Mouse (Mus musculus): ENCODE data around the gene Furin. TPM values are rescaled to one million over a fixed set of nuclear protein-coding genes. Genes with fewer than 3 reads are reported as not detected.

Gene Furin
- polyA plus RNA-seq, 1 experiment from 2014 or later, result 12.7 TPM

GRCm38 (mm10) chr7:80446221-80446878 is 41.1 kb upstream of the Furin start:
- Histone ChIP-seq H3K36me3 (ENCODE audit: control insufficient read depth, insufficient read depth, low read length) (no peaks in the 10 kb centered on the region), H3K9ac (ENCODE audit: low read length) (0 out of 2 replicates have a peak overlapping the region, but pooled peaks have one; percentile 1), H3K27me3 (ENCODE audit: control insufficient read depth, insufficient read depth, low read depth, low read length) (no peaks in the 10 kb centered on the region), H3K9me3 (ENCODE audit: control insufficient read depth, low read length) (no peaks in the 10 kb centered on the region), H3K27ac (ENCODE audit: low read length) (peak overlapping the region; percentile 60; the same call in 1 of the 2 replicates), H3K4me3 (ENCODE audit: low read length) (no peak overlapping the region), H3K4me2 (ENCODE audit: low read depth, low read length) (no peak overlapping the region), H3K4me1 (replicated peaks; ENCODE audit: control insufficient read depth, insufficient read depth, low read length) (peaks cover 34% of the 10 kb centered on the region)
- WGBS, result 52% methylated on average over 7 of the region's 7 CpGs
- ATAC-seq (ENCODE audit: low read depth), result no peak

GRCm38 (mm10) chr7:80445492-80445891 is 40.3 kb upstream of the Furin start:
- WGBS, result 7% methylated on average over 6 of the region's 6 CpGs
- H3K27ac ChIP-seq (ENCODE audit: low read length), result peak overlapping the region; percentile 60
- no peaks in the 10 kb centered on the region for H3K9me3 ChIP-seq (ENCODE audit: control insufficient read depth, low read length)
- H3K4me3 ChIP-seq (ENCODE audit: low read length), result no peak overlapping the region
- peaks cover 37% of the 10 kb centered on the region for H3K4me1 ChIP-seq (replicated peaks; ENCODE audit: control insufficient read depth, insufficient read depth, low read length)
- H3K9ac ChIP-seq (ENCODE audit: low read length), result no peak overlapping the region; the same call in 1 of the 2 replicates
- H3K36me3 ChIP-seq (ENCODE audit: control insufficient read depth, insufficient read depth, low read length), result no peaks in the 10 kb centered on the region
- no peak overlapping the region for H3K4me2 ChIP-seq (ENCODE audit: low read depth, low read length)
- no peaks in the 10 kb centered on the region for H3K27me3 ChIP-seq (ENCODE audit: control insufficient read depth, insufficient read depth, low read depth, low read length)
- peak; percentile 70 for ATAC-seq (ENCODE audit: low read depth)

GRCm38 (mm10) chr7:80444401-80445249 is 39.4 kb upstream of the Furin start:
- Histone ChIP-seq H3K9ac (ENCODE audit: low read length) (peak overlapping the region; percentile 34), H3K9me3 (ENCODE audit: control insufficient read depth, low read length) (no peaks in the 10 kb centered on the region), H3K36me3 (ENCODE audit: control insufficient read depth, insufficient read depth, low read length) (no peaks in the 10 kb centered on the region), H3K27me3 (ENCODE audit: control insufficient read depth, insufficient read depth, low read depth, low read length) (no peaks in the 10 kb centered on the region), H3K27ac (ENCODE audit: low read length) (peak overlapping the region; percentile 60), H3K4me3 (ENCODE audit: low read length) (no peak overlapping the region), H3K4me2 (ENCODE audit: low read depth, low read length) (no peak overlapping the region), H3K4me1 (replicated peaks; ENCODE audit: control insufficient read depth, insufficient read depth, low read length) (peaks cover 39% of the 10 kb centered on the region)
- peak; percentile 57 for ATAC-seq (ENCODE audit: low read depth)
- WGBS, result 29% methylated on average over 17 of the region's 17 CpGs

- Histone ChIP-seq H3K27me3 (ENCODE audit: control insufficient read depth, insufficient read depth, low read depth, low read length) (no peaks in the 10 kb centered on the region), H3K9me3 (ENCODE audit: control insufficient read depth, low read length) (no peaks in the 10 kb centered on the region), H3K27ac (ENCODE audit: low read length) (no peak overlapping the region), H3K4me3 (ENCODE audit: low read length) (no peak overlapping the region), H3K36me3 (ENCODE audit: control insufficient read depth, insufficient read depth, low read length) (no peaks in the 10 kb centered on the region), H3K4me1 (replicated peaks; ENCODE audit: control insufficient read depth, insufficient read depth, low read length) (peaks cover 49% of the 10 kb centered on the region), H3K4me2 (ENCODE audit: low read depth, low read length) (no peak overlapping the region), H3K9ac (ENCODE audit: low read length) (no peak overlapping the region)
- no peak for ATAC-seq (ENCODE audit: low read depth)
- 83% methylated on average over 3 of the region's 3 CpGs for WGBS
Observed at GRCm38 (mm10) chr7:80443124-80443523, 37.9 kb upstream of the Furin start.

- Histone ChIP-seq H3K4me1 (replicated peaks; ENCODE audit: control insufficient read depth, insufficient read depth, low read length) (peaks cover 49% of the 10 kb centered on the region), H3K27ac (ENCODE audit: low read length) (no peak overlapping the region), H3K9ac (ENCODE audit: low read length) (no peak overlapping the region), H3K27me3 (ENCODE audit: control insufficient read depth, insufficient read depth, low read depth, low read length) (no peaks in the 10 kb centered on the region), H3K36me3 (ENCODE audit: control insufficient read depth, insufficient read depth, low read length) (no peaks in the 10 kb centered on the region), H3K4me2 (ENCODE audit: low read depth, low read length) (no peak overlapping the region), H3K4me3 (ENCODE audit: low read length) (no peak overlapping the region), H3K9me3 (ENCODE audit: control insufficient read depth, low read length) (no peaks in the 10 kb centered on the region)
- 62% methylated on average over 11 of the region's 11 CpGs for WGBS
- ATAC-seq (ENCODE audit: low read depth), result no peak
Observed at GRCm38 (mm10) chr7:80441986-80442904, 37.0 kb upstream of the Furin start.

GRCm38 (mm10) chr7:80440685-80441084 is 35.4 kb upstream of the Furin start:
- no peak for ATAC-seq (ENCODE audit: low read depth)
- 45% methylated on average over 4 of the region's 4 CpGs for WGBS
- Histone ChIP-seq H3K9me3 (ENCODE audit: control insufficient read depth, low read length) (no peaks in the 10 kb centered on the region), H3K27me3 (ENCODE audit: control insufficient read depth, insufficient read depth, low read depth, low read length) (no peaks in the 10 kb centered on the region), H3K4me1 (replicated peaks; ENCODE audit: control insufficient read depth, insufficient read depth, low read length) (peaks cover 38% of the 10 kb centered on the region), H3K4me2 (ENCODE audit: low read depth, low read length) (no peak overlapping the region), H3K27ac (ENCODE audit: low read length) (no peak overlapping the region), H3K4me3 (ENCODE audit: low read length) (no peak overlapping the region), H3K36me3 (ENCODE audit: control insufficient read depth, insufficient read depth, low read length) (no peaks in the 10 kb centered on the region), H3K9ac (ENCODE audit: low read length) (no peak overlapping the region)

GRCm38 (mm10) chr7:80439789-80440488 is 34.7 kb upstream of the Furin start:
- Histone ChIP-seq H3K36me3 (ENCODE audit: control insufficient read depth, insufficient read depth, low read length) (no peaks in the 10 kb centered on the region), H3K9ac (ENCODE audit: low read length) (no peak overlapping the region), H3K4me2 (ENCODE audit: low read depth, low read length) (no peak overlapping the region), H3K4me1 (replicated peaks; ENCODE audit: control insufficient read depth, insufficient read depth, low read length) (peaks cover 30% of the 10 kb centered on the region), H3K27me3 (ENCODE audit: control insufficient read depth, insufficient read depth, low read depth, low read length) (no peaks in the 10 kb centered on the region), H3K9me3 (ENCODE audit: control insufficient read depth, low read length) (no peaks in the 10 kb centered on the region), H3K27ac (ENCODE audit: low read length) (no peak overlapping the region), H3K4me3 (ENCODE audit: low read length) (no peak overlapping the region)
- 72% methylated on average over 10 of the region's 10 CpGs for WGBS
- ATAC-seq (ENCODE audit: low read depth), result no peak

GRCm38 (mm10) chr7:80439032-80439760 is 34.0 kb upstream of the Furin start:
- peak; percentile 42; the same call in 1 of the 2 replicates for ATAC-seq (ENCODE audit: low read depth)
- Histone ChIP-seq H3K4me3 (ENCODE audit: low read length) (0 out of 2 replicates have a peak overlapping the region, but pooled peaks have one; percentile 8), H3K27me3 (ENCODE audit: control insufficient read depth, insufficient read depth, low read depth, low read length) (no peaks in the 10 kb centered on the region), H3K9ac (ENCODE audit: low read length) (no peak overlapping the region), H3K9me3 (ENCODE audit: control insufficient read depth, low read length) (no peaks in the 10 kb centered on the region), H3K4me1 (replicated peaks; ENCODE audit: control insufficient read depth, insufficient read depth, low read length) (peaks cover 23% of the 10 kb centered on the region), H3K4me2 (ENCODE audit: low read depth, low read length) (peak overlapping the region; percentile 28), H3K36me3 (ENCODE audit: control insufficient read depth, insufficient read depth, low read length) (no peaks in the 10 kb centered on the region), H3K27ac (ENCODE audit: low read length) (no peak overlapping the region)
- 30% methylated on average over 15 of the region's 15 CpGs for WGBS
